Mouse (Mus musculus) kidney, postnatal 0 days (tissue): ENCODE data around the gene Grin2d. TPM values are rescaled to one million over a fixed set of nuclear protein-coding genes. Genes with fewer than 3 reads are reported as not detected.

ENCODE experiments used
- ATAC-seq: fragments of 200-750 bp; cut with Nextera tagmentation; replicated peaks from 2 replicates; pipeline ENCODE4 v1.8.0; 2017; ENCODE audit warnings: low read depth, moderate number of reproducible peaks, moderate TSS enrichment, moderate library complexity; ENCODE audit not compliant: low FRiP score
- DNase-seq: peaks from one replicate; pipeline ENCODE4 v3.0.0-alpha.2; 2016; ENCODE audit warnings: low spot score
- H3K27ac ChIP-seq: fragments of 300-500 bp; sonication (generic); 2 replicates; pipeline ENCODE4 v1.5.1; 2014; ENCODE audit warnings: mild to moderate bottlenecking
- H3K27me3 ChIP-seq: fragments of 300-500 bp; sonication (generic); 2 replicates; pipeline ENCODE4 v1.6.1; 2014; ENCODE audit warnings: low read length, mixed read lengths; ENCODE audit not compliant: insufficient read depth
- H3K36me3 ChIP-seq: fragments of 300-500 bp; sonication (generic); 2 replicates; pipeline ENCODE4 v1.6.1; 2014; ENCODE audit warnings: low read length, mixed read lengths; ENCODE audit not compliant: insufficient read depth
- H3K4me1 ChIP-seq: fragments of 300-500 bp; sonication (generic); replicated peaks from 2 replicates; pipeline ENCODE4 v1.6.1; 2014; ENCODE audit warnings: antibody characterized with exemption, low read length, mixed read lengths; ENCODE audit not compliant: insufficient read depth
- H3K4me2 ChIP-seq: fragments of 300-500 bp; sonication (generic); 2 replicates; pipeline ENCODE4 v1.6.1; 2014; ENCODE audit warnings: mild to moderate bottlenecking, low read length, moderate library complexity, mixed read lengths
- H3K4me3 ChIP-seq: fragments of 300-500 bp; sonication (generic); replicated peaks from 2 replicates; pipeline ENCODE4 v1.5.1; 2014; ENCODE audit warnings: low read depth, low read length
- H3K9ac ChIP-seq: fragments of 300-500 bp; sonication (generic); 2 replicates; pipeline ENCODE4 v1.6.1; 2014; ENCODE audit warnings: low read depth, low read length
- H3K9me3 ChIP-seq: fragments of 300-500 bp; sonication (generic); replicated peaks from 2 replicates; pipeline ENCODE4 v1.6.1; 2016; ENCODE audit warnings: low read length, inconsistent platforms, mixed read lengths
- CTCF ChIP-seq: IDR thresholded peaks from 2 replicates; pipeline ENCODE4 v1.5.1; 2016; ENCODE audit warnings: antibody characterized with exemption, low read depth, mild to moderate bottlenecking, moderate library complexity
- WGBS: fragments of 180-500 bp; shearing (Covaris S2); extraction: QIAGEN DNeasy Blood & Tissue Kit; methylation state at CpG from one replicate; pipeline ENCODE4 v1.1.7; 2014; 5-methylcytosine and 5-hydroxymethylcytosine counted together
- polyA plus RNA-seq: library from polyadenylated mRNA; unstranded; fragments of >200 nt; fragmentation: Nextera tagmentation; extraction: Ambion mirVana; gene quantifications from 2 replicates; pipeline ENCODE4 v1.2.1, GENCODE M21; 2015

The Grin2d gene
- polyA plus RNA-seq, 1 experiment from 2014 or later: 0.32 TPM

DNA sequence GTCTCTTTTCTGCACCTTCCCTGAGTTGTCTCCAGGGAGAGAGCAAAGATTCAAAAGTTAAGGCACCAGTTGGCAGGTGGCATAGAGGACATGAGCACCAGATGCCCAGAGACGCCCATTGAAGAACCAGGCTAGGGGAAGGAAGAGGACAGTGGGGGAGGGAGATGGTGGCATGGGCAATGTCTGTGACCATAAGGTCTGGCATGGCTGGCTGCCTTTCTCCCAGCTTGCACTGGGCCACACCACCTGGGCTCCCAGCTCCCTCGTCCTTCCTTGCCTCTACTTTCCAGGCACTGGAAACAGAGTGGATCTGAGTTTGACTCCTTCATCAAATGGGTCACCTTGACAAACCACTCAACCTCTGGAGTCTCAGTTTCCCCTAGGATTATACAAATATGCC, 14.5 kb upstream of the Grin2d start:
- H3K27ac ChIP-seq: no peak overlapping the region
- 75% methylated on average over 2 of the region's 2 CpGs for WGBS
- DNase-seq (no peak), ATAC-seq (no peak)
- H3K4me1 ChIP-seq: no peaks in the 10 kb centered on the region
- TF ChIP-seq CTCF: no peak
- no peak overlapping the region for H3K9ac ChIP-seq
- no peaks in the 10 kb centered on the region for H3K36me3 ChIP-seq
- no peak overlapping the region for H3K4me3 ChIP-seq
- H3K4me2 ChIP-seq: no peak overlapping the region
- no peaks in the 10 kb centered on the region for H3K9me3 ChIP-seq
- H3K27me3 ChIP-seq: no peaks in the 10 kb centered on the region

- no peak overlapping the region for H3K27ac ChIP-seq
- H3K36me3 ChIP-seq: peaks cover 26% of the 10 kb centered on the region
Observed at GRCm38 (mm10) chr7:45887246-45887645, 9.1 kb upstream of the Grin2d start.

GRCm38 (mm10) chr7:45881011-45881410, 2.8 kb upstream of the Grin2d start:
- 94% methylated on average over 2 of the region's 2 CpGs for WGBS

More at GRCm38 (mm10) chr7:45887246-45887645, 9.1 kb upstream of the Grin2d start:
- Histone ChIP-seq H3K4me3 (no peak overlapping the region), H3K9me3 (no peaks in the 10 kb centered on the region), H3K27me3 (no peaks in the 10 kb centered on the region), H3K9ac (0 out of 2 replicates have a peak overlapping the region, but pooled peaks have one; percentile 23), H3K4me1 (no peaks in the 10 kb centered on the region), H3K4me2 (no peak overlapping the region)
- TF ChIP-seq CTCF: no peak
- no peak for ATAC-seq
- 42% methylated on average over 3 of the region's 3 CpGs for WGBS
- DNase-seq: no peak

DNA sequence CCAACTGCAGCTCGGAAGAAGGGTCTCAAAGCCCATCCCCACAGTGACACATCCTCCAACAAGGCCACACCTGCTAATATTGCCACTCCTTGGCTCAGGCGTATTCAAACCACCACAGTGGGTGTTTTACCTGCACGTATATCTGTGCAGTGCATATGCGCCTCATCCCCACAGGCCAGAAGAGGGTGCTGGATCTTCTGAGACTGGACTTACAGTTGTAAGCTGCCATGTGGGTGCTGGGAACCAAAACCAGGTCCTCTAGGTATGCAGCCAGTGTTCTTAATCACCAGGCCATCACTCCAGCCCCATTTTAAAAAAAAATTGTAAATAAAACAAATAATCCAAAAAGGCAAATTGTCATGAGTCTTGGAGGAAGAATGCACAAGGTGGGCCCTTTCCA, 2.4 kb upstream of the Grin2d start:
- Histone ChIP-seq H3K27ac (no peak overlapping the region), H3K4me2 (no peak overlapping the region), H3K9me3 (no peaks in the 10 kb centered on the region), H3K36me3 (peaks cover 74% of the 10 kb centered on the region), H3K4me3 (no peak overlapping the region), H3K27me3 (no peaks in the 10 kb centered on the region), H3K4me1 (no peaks in the 10 kb centered on the region), H3K9ac (no peak overlapping the region)
- WGBS: 99% methylated on average over 4 of the region's 4 CpGs
- ATAC-seq (no peak), DNase-seq (no peak)
- TF ChIP-seq CTCF: no peak

More at GRCm38 (mm10) chr7:45881011-45881410, 2.8 kb upstream of the Grin2d start:
- Histone ChIP-seq H3K4me1 (no peaks in the 10 kb centered on the region), H3K4me3 (no peak overlapping the region), H3K4me2 (no peak overlapping the region), H3K36me3 (peaks cover 69% of the 10 kb centered on the region), H3K9me3 (no peaks in the 10 kb centered on the region), H3K27me3 (no peaks in the 10 kb centered on the region), H3K27ac (no peak overlapping the region), H3K9ac (no peak overlapping the region)
- ATAC-seq (no peak), DNase-seq (no peak)
- TF ChIP-seq CTCF: no peak

DNA sequence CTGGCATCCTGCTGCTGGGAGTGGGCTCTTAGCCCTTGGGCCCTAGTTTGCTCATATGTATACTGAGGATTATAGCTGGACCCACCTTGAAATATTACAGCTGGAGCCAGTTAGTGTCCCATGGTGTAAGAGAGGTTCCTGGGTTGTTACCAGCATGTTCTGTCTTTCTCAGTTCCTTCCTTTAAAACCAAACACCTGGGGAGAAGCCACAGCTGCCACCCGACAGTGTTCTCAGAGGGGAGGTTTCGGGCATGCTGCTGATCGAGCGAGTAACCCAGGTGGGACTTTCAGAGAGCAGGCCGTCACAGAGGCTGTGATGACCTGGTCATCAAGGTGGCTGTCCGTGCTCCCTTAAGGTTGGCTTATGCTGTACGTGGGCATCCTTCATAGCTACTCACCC, 1.3 kb downstream of the Grin2d start:
- Histone ChIP-seq H3K9me3 (no peaks in the 10 kb centered on the region), H3K36me3 (peaks cover 46% of the 10 kb centered on the region)
- ATAC-seq: no peak

DNA sequence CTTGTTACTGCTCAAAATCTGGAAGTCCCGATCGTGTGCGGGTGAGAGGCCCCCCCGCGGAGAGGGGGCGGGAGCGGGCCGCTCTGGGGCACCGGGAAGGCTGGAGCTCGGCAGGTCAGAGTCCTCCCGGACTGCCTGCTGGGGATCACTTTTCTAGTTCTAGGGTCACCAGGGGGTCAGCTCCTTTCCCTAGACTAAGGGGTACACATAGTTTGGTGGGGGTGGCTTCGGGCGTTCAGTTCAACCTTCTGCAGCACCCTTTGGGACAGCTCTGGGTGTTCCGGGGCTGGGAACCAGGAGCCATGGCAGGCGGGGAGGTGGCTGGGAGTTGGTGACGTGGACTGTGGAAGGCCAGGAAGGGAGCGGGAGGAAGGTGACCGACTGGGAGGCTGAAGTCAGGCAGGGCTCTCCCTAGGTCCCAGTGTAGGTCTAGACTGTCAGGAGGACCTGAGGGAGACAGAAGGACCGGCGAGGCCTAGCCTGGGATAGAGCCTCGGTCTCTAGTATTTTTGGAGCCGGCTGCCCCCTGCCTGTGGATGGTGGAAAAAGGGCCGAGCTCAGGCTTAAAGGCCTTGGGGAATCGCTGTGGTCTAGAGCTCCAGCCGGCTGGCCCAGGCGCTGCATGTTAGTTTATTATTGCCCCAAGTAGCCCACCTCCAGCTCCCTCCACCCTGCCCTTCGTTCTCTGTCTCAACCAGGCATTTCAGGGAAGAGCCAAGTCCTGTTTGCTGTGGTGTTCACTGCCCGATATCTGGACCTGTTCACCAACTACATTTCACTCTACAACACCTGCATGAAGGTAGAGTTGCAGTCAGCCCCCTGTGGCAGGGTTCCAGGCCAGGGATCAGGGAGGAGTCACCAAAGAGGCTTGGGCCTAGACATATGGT, 4.9 kb downstream of the Grin2d start:
- H3K27ac ChIP-seq: peak overlapping the region; percentile 93
- TF ChIP-seq CTCF: peak; percentile 51
- ATAC-seq (peak; percentile 60), DNase-seq (peak; percentile 76)
- no peaks in the 10 kb centered on the region for H3K9me3 ChIP-seq
- H3K4me3 ChIP-seq: peak overlapping the region; percentile 75
- H3K27me3 ChIP-seq: peaks cover 16% of the 10 kb centered on the region
- peaks cover 20% of the 10 kb centered on the region; the same call in 1 of the 2 replicates for H3K4me1 ChIP-seq
- peaks cover 21% of the 10 kb centered on the region for H3K36me3 ChIP-seq
- H3K4me2 ChIP-seq: peak overlapping the region; percentile 72
- peak overlapping the region; percentile 90 for H3K9ac ChIP-seq
- WGBS: under 1% methylated on average over 28 of the region's 28 CpGs

More for the DNA sequence above, 1.3 kb downstream of the Grin2d start:
- Histone ChIP-seq H3K27ac (no peak overlapping the region), H3K4me2 (no peak overlapping the region), H3K4me1 (0 out of 2 replicates have a peak, but pooled peaks cover 4% of the 10 kb centered on the region), H3K9ac (no peak overlapping the region), H3K27me3 (no peaks in the 10 kb centered on the region), H3K4me3 (no peak overlapping the region)
- 95% methylated on average over 7 of the region's 7 CpGs for WGBS
- no peak for TF ChIP-seq CTCF
- DNase-seq: no peak
